Mouse (Mus musculus) G1E (cell line): ENCODE results near the gene B4gat1. TPM values are rescaled to one million over a fixed set of nuclear protein-coding genes. Genes with fewer than 3 reads are reported as not detected.

Source experiments
- ATAC-seq: 2 replicates; pipeline ENCODE4 v1.8.0; 2016; ENCODE audit warnings: mild to moderate bottlenecking; ENCODE audit not compliant: insufficient number of reproducible peaks, poor library complexity, low FRiP score, severe bottlenecking; ENCODE audit errors: extremely low read depth
- DNase-seq: peaks from one replicate; pipeline ENCODE4 v3.0.0; 2012; ENCODE audit warnings: low spot score
- H3K27me3 ChIP-seq: 2 replicates; pipeline ENCODE4 v1.6.1; 2012; ENCODE audit warnings: mild to moderate bottlenecking, low read length, inconsistent platforms; ENCODE audit not compliant: insufficient read depth
- H3K36me3 ChIP-seq: replicated peaks from 2 replicates; pipeline ENCODE3; 2012; ENCODE audit warnings: mild to moderate bottlenecking, inconsistent platforms
- H3K4me1 ChIP-seq: 2 replicates; pipeline ENCODE4 v1.6.1; 2012; ENCODE audit warnings: low read depth, low read length, inconsistent platforms, mixed read lengths; ENCODE audit not compliant: insufficient read depth
- H3K4me3 ChIP-seq: 2 replicates; pipeline ENCODE4 v1.5.1; 2012; ENCODE audit warnings: low read depth, mild to moderate bottlenecking, inconsistent platforms, low read length, moderate library complexity, mixed read lengths
- H3K9me3 ChIP-seq: replicated peaks from 2 replicates; pipeline ENCODE4 v1.6.1; 2012; ENCODE audit warnings: inconsistent platforms
- CTCF ChIP-seq: IDR thresholded peaks from 2 replicates; pipeline ENCODE4 v1.5.1; 2012; ENCODE audit warnings: low read depth, low read length, inconsistent platforms, mixed read lengths
- GATA1 ChIP-seq: IDR thresholded peaks from 2 replicates; pipeline ENCODE4 v1.6.1; 2012; ENCODE audit warnings: borderline replicate concordance, low read length, inconsistent platforms, mixed read lengths
- GATA2 ChIP-seq: IDR thresholded peaks from 2 replicates; pipeline ENCODE4 v1.6.1; 2012; ENCODE audit warnings: low read depth, low read length, inconsistent platforms, borderline replicate concordance
- POLR2AphosphoS5 ChIP-seq: IDR thresholded peaks from 2 replicates; pipeline ENCODE4 v1.6.1; 2012; ENCODE audit warnings: low read depth, low read length, inconsistent platforms; ENCODE audit not compliant: insufficient replicate concordance
- TAL1 ChIP-seq: conservative IDR thresholded peaks from 2 replicates; pipeline ENCODE4 v1.6.1; 2012; ENCODE audit warnings: low read depth, low read length, inconsistent platforms, mixed read lengths
- polyA plus RNA-seq: library from polyadenylated mRNA; stranded (reverse); fragments of >175 nt; gene quantifications from 2 replicates; pipeline ENCODE4 v1.2.3, GENCODE M21; 2012
- total RNA-seq, 2 experiments: library from RNA; stranded (forward) in 1 of 2; stranded (reverse) in 1 of 2; fragments of 200-1000 nt in 1 of 2; fragments of >200 nt in 1 of 2; fragmentation: Nextera tagmentation in 1 of 2; gene quantifications; 2 replicates each; pipeline ENCODE4 v1.2.3; 2014 to 2017

B4gat1 gene
- total and polyA plus RNA-seq, 3 experiments = 1.7 to 8.9 (median 7.2) TPM

- peaks cover 51% of the 10 kb centered on the region for H3K4me1 ChIP-seq
- ATAC-seq = no peak
- H3K9me3 ChIP-seq = no peaks in the 10 kb centered on the region
- peaks cover 42% of the 10 kb centered on the region for H3K36me3 ChIP-seq
- peak; percentile 53 for DNase-seq
- no peaks in the 10 kb centered on the region for H3K27me3 ChIP-seq
- TF ChIP-seq TAL1 (no peak), POLR2AphosphoS5 (no peak), GATA2 (no peak), CTCF (no peak), GATA1 (no peak)
- peak overlapping the region; percentile 89 for H3K4me3 ChIP-seq
Measured at GRCm38 (mm10) chr19:5041588-5041987, 3.0 kb downstream of the B4gat1 start.

GRCm38 (mm10) chr19:5045531-5045930 lies 6.9 kb downstream of the B4gat1 start:
- DNase-seq (no peak), ATAC-seq (no peak)
- no peak for TF ChIP-seq POLR2AphosphoS5
- TF ChIP-seq GATA2 = no peak
- TF ChIP-seq TAL1 = no peak
- no peak for TF ChIP-seq CTCF
- Histone ChIP-seq H3K4me3 (no peak overlapping the region), H3K27me3 (no peaks in the 10 kb centered on the region), H3K36me3 (peaks cover 82% of the 10 kb centered on the region), H3K4me1 (peaks cover 20% of the 10 kb centered on the region), H3K9me3 (no peaks in the 10 kb centered on the region)

DNA sequence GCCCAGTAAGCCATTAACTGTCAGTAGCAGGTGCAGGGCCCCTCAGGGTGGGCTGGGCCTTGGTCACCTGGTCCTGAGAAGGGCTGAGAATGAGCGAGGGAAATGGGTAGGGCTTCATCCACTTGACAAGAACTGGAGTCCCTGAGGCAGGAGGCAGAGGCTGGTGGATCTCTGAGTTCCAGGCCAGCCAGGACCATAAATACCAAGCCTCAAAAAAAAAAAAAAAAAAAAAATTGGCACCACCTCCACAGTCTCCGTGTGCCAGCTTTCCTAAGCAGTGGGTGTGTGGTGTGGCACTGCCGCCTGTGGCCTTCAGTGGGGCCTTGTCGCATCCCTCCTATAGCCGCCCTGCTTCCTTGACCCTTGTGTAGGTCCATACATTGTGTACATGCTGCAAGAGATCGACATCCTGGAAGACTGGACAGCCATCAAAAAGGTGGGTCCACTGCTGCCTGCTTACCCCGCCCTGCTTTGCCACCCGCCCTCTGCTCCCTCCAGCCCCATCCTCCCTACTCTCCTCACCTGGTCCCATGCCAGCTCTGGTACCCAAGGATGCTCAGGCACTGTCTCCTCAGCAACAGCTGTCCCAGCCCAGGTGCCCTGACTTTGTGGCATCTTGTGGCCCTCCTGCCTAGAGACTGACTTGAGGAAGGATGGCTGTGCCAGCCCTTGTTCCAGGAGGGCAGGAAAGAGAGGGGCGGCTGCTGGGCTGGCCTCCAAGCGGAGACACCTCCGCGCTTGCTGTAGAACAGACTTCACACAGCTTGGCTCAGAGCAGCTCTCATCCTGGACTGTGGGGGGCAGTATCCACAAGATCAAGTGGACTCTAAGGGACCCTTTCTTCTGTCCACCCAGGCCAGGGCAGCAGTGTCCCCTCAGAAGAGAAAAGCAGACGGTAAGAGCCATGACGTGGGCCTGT lies 9.8 kb downstream of the B4gat1 start:
- peaks cover 2% of the 10 kb centered on the region; the same call in 1 of the 2 replicates for H3K4me1 ChIP-seq
- TF ChIP-seq GATA1 = no peak
- no peak for TF ChIP-seq POLR2AphosphoS5
- no peak for TF ChIP-seq GATA2
- TF ChIP-seq CTCF = no peak
- TF ChIP-seq TAL1 = no peak
- H3K9me3 ChIP-seq = no peaks in the 10 kb centered on the region
- no peaks in the 10 kb centered on the region; the same call in 1 of the 2 replicates for H3K27me3 ChIP-seq
- peaks cover 86% of the 10 kb centered on the region for H3K36me3 ChIP-seq
- no peak overlapping the region for H3K4me3 ChIP-seq
- no peak for ATAC-seq
- DNase-seq = no peak

- Histone ChIP-seq H3K9me3 (no peaks in the 10 kb centered on the region), H3K27me3 (no peaks in the 10 kb centered on the region; the same call in 1 of the 2 replicates), H3K4me1 (peaks cover 8% of the 10 kb centered on the region), H3K36me3 (peaks cover 77% of the 10 kb centered on the region), H3K4me3 (no peak overlapping the region)
- DNase-seq = no peak
- no peak for ATAC-seq
- TF ChIP-seq CTCF (no peak), POLR2AphosphoS5 (no peak), GATA1 (no peak), GATA2 (no peak), TAL1 (no peak)
Measured at GRCm38 (mm10) chr19:5049325-5049724, 10.7 kb downstream of the B4gat1 start.

DNA sequence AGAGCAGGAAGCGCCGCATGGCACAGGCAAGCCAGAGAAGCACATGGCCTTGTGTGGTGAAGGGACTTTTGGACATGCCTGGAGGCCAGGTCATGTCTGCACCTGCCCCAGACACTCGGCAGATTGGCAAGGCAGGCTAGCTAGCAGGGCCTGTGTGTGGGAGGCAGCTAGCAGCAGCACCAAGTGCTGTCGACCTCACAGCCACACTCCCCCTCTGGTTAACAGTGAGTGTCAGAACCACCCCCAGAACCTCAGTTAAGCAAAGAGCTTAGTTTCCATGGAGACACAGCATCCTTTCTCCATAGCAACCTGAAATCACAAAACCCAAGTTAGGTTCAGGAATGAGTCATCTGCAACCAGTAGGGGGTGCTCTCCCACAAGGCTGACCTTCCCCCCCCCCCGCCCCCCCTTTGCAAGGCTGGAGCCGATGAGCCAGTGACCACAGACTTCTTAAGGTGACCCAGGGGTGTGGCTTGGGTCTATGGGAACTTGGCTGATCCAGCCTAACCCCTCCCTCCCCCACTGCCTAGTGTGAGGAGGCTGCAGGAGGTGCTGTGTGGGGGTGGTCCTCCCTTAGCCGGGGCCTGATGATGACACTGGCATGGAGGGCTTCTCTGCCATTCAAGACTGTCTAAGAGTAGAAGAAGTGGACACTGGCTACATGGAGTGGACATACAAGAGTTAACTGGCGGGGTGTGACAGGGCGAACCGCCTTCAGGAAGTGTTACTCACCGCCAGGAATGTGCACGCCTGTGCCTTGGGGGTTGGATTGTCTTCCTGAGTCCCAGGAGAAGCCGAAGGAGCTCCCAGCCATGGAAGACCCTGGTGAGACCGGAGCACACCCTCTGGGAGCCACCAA lies 11.7 kb downstream of the B4gat1 start, which contains the start of gene Rin1:
TSS of gene Rin1 (plus strand) at position 435 of the 859 bp plus-strand sequence.
- Histone ChIP-seq H3K27me3 (peaks cover 9% of the 10 kb centered on the region), H3K36me3 (peaks cover 73% of the 10 kb centered on the region), H3K9me3 (no peaks in the 10 kb centered on the region), H3K4me3 (no peak within 1 kb of the TSS), H3K4me1 (peaks cover 6% of the 10 kb centered on the region)
- no peak for TF ChIP-seq GATA1
- no peak for TF ChIP-seq POLR2AphosphoS5
- no peak for TF ChIP-seq GATA2
- TF ChIP-seq CTCF = no peak; the same call in 1 of the 2 replicates
- TF ChIP-seq TAL1 = no peak
- no peak for ATAC-seq
- DNase-seq = no peak

- Histone ChIP-seq H3K36me3 (peaks cover 65% of the 10 kb centered on the region), H3K4me3 (no peak overlapping the region), H3K27me3 (peaks cover 13% of the 10 kb centered on the region), H3K4me1 (peaks cover 6% of the 10 kb centered on the region), H3K9me3 (no peaks in the 10 kb centered on the region)
- no peak for ATAC-seq
- TF ChIP-seq GATA1 (no peak), GATA2 (no peak), POLR2AphosphoS5 (no peak), CTCF (no peak), TAL1 (no peak)
- no peak for DNase-seq
Measured at GRCm38 (mm10) chr19:5051031-5051430, 12.4 kb downstream of the B4gat1 start.
